In the genomic region with DNA sequence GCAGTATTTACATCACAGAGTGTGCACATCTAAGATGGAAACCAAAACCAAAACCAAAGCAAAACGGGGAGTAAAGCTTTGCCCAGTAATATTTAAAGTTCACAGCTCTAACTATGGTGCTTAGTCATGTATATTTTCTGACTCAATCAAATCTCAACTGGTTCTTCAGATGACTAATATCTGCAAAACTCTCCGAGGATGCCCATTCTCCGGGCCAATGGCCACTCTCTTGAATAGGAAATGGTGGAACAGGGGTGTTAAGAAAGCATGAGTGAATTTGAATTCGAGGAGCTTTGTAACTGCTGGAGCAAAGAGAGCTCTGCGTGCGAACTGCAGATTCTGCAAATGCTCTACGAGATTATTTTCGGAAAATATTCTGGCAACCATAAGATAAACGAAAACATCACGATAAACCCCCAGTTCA, we compare ENCODE assay signal across 8 mouse cellular contexts. TPM values are rescaled to one million over a fixed set of nuclear protein-coding genes. Genes with fewer than 3 reads are reported as not detected.
A peak's percentile ranks its signal among the peaks of the same experiment; 100 is the strongest.
DNase-seq lines count a peak whose midpoint lies in the region; ATAC-seq and TF ChIP-seq lines count a peak whose summit lies in the region.

No protein-coding gene starts in this region.

- DNase-seq in heart, embryonic 10.5 days (ENCODE audit: low spot score) = no peak
- no peak for DNase-seq in heart, adult 11 months
- peak; percentile 78 for DNase-seq in 3T3-L1 (ENCODE audit: low read depth, low spot score)
- peak; percentile 40 for DNase-seq in adrenal gland, postnatal 10 days
- no peak for DNase-seq in cerebellum, adult 8-10 months

- peaks cover 5% of the 10 kb centered on the region for H3K4me1 ChIP-seq in heart, embryonic 10.5 days
- peaks cover 11% of the 10 kb centered on the region; the same call in 1 of the 2 replicates for H3K4me1 ChIP-seq in forebrain, embryonic 16.5 days (replicated peaks; ENCODE audit: control insufficient read depth, insufficient read depth, low read length)
- peaks cover 8% of the 10 kb centered on the region for H3K4me1 ChIP-seq in limb, embryonic 15.5 days

- H3K79me2 ChIP-seq in myocyte (ENCODE audit: control insufficient read depth, insufficient read depth) = no peaks in the 10 kb centered on the region

- H3K4me3 ChIP-seq in heart, embryonic 10.5 days = peak overlapping the region; percentile 84
- peak overlapping the region; percentile 88 for H3K4me3 ChIP-seq in forebrain, embryonic 16.5 days (replicated peaks; ENCODE audit: low read length)
- H3K4me3 ChIP-seq in limb, embryonic 15.5 days = peak overlapping the region; percentile 69
- H3K4me3 ChIP-seq in myocyte = peak overlapping the region; percentile 78

- no peak for TF ChIP-seq POLR2A in myocyte (IDR thresholded peaks at IDR 0.05; ENCODE audit: insufficient read length, low read depth)

- no peak overlapping the region for H3ac ChIP-seq in myocyte (ENCODE audit: control insufficient read depth, insufficient read length)

- H3K9ac ChIP-seq in forebrain, embryonic 16.5 days (replicated peaks; ENCODE audit: low read depth, low read length) = peak overlapping the region; percentile 85
- peak overlapping the region; percentile 60 for H3K9ac ChIP-seq in limb, embryonic 15.5 days

- peaks cover 28% of the 10 kb centered on the region for H3K36me3 ChIP-seq in heart, embryonic 10.5 days
- peaks cover 15% of the 10 kb centered on the region for H3K36me3 ChIP-seq in forebrain, embryonic 16.5 days (ENCODE audit: control insufficient read depth, insufficient read depth)
- H3K36me3 ChIP-seq in limb, embryonic 15.5 days = peaks cover 17% of the 10 kb centered on the region
- H3K36me3 ChIP-seq in myocyte (ENCODE audit: control insufficient read depth, insufficient read depth) = peaks cover 32% of the 10 kb centered on the region

- H3K27me3 ChIP-seq in heart, embryonic 10.5 days (ENCODE audit: insufficient read depth, poor library complexity, severe bottlenecking) = no peaks in the 10 kb centered on the region
- H3K27me3 ChIP-seq in forebrain, embryonic 16.5 days (replicated peaks; ENCODE audit: control insufficient read depth, insufficient read depth, low read length) = no peaks in the 10 kb centered on the region
- H3K27me3 ChIP-seq in limb, embryonic 15.5 days = no peaks in the 10 kb centered on the region
- no peaks in the 10 kb centered on the region for H3K27me3 ChIP-seq in myocyte (ENCODE audit: control insufficient read depth, insufficient read depth, insufficient read length)

- peak; percentile 70 for ATAC-seq in forebrain, embryonic 16.5 days
- no peak for ATAC-seq in limb, embryonic 15.5 days (ENCODE audit: insufficient number of reproducible peaks, low FRiP score, low TSS enrichment, low read depth)

- peak overlapping the region; percentile 74 for H3K4me2 ChIP-seq in forebrain, embryonic 16.5 days (ENCODE audit: low read length)
- H3K4me2 ChIP-seq in limb, embryonic 15.5 days = peak overlapping the region; percentile 49
- peak overlapping the region; percentile 81 for H3K4me2 ChIP-seq in myocyte (ENCODE audit: low read depth)

- no peaks in the 10 kb centered on the region for H3K9me3 ChIP-seq in heart, embryonic 10.5 days
- H3K9me3 ChIP-seq in forebrain, embryonic 16.5 days (ENCODE audit: control insufficient read depth, low read length) = 0 out of 2 replicates have a peak, but pooled peaks cover 2% of the 10 kb centered on the region
- H3K9me3 ChIP-seq in limb, embryonic 15.5 days = no peaks in the 10 kb centered on the region

- 2% methylated on average over 10 of the region's 10 CpGs for WGBS in heart, embryonic 10.5 days
- 1% methylated on average over 10 of the region's 10 CpGs for WGBS in forebrain, embryonic 16.5 days
- WGBS in limb, embryonic 15.5 days = 1% methylated on average over 10 of the region's 10 CpGs

- H3K27ac ChIP-seq in heart, embryonic 10.5 days = peak overlapping the region; percentile 94
- no peak overlapping the region; the same call in 1 of the 2 replicates for H3K27ac ChIP-seq in forebrain, embryonic 16.5 days (ENCODE audit: low read length)
- peak overlapping the region; percentile 94 for H3K27ac ChIP-seq in limb, embryonic 15.5 days

TF ChIP-seq in myocyte, 11 proteins besides CTCF, POLR2A, EP300 and RAD21:
- TF ChIP-seq E2F4 (IDR thresholded peaks at IDR 0.05; ENCODE audit: insufficient read depth) (no peak), USF1 (IDR thresholded peaks at IDR 0.05; ENCODE audit: low read depth) (no peak), SRF (IDR thresholded peaks at IDR 0.05; ENCODE audit: control insufficient read depth, insufficient read length, low read depth) (no peak), REST (IDR thresholded peaks at IDR 0.05; ENCODE audit: insufficient read depth, insufficient read length) (no peak), MYOD1 (IDR thresholded peaks at IDR 0.05; ENCODE audit: control insufficient read depth in 1 of 3, insufficient read length in 2 of 3, low read depth in 2 of 3) (no peak)
TF ChIP-seq in myocyte: peak in this region for 0.

RNA-seq across cellular contexts. Expression of a gene that starts 0.5 kb away (rescaled TPM):
- polyA plus RNA-seq in heart, embryonic 10.5 days (2016; fragmentation: Nextera tagmentation; extraction: Ambion mirVana) = 13.9 and 15.4 TPM in 2 replicates
- 10 to 100 TPM; 10.1 to 20.0 TPM for total RNA-seq in adrenal gland, postnatal 10 days (2021)
- polyA plus RNA-seq in forebrain, embryonic 16.5 days (2015; fragmentation: Nextera tagmentation; extraction: Ambion mirVana) = 24.3 and 27.5 TPM in 2 replicates
- 20.6 and 23.3 TPM in 2 replicates for polyA plus RNA-seq in limb, embryonic 15.5 days (2015; fragmentation: Nextera tagmentation; extraction: Ambion mirVana)
- 2.9 TPM for polyA plus RNA-seq in myocyte (2012; fragmentation: generic; extraction: Trizol)

Comparison
In these comparisons a context has a peak if more than half of its experiments do, and no peak if none do; other contexts are left out.
1. DNase-seq: peak in 3T3-L1 (single experiment) and adrenal gland, postnatal 10 days (single experiment); none in heart, embryonic 10.5 days (single experiment), heart, adult 11 months (single experiment) and cerebellum, adult 8-10 months (single experiment).
2. Peak in every context shown above with its lines, with median percentiles within 50 percentile points of each other: H3K4me3 ChIP-seq and H3K4me2 ChIP-seq.